In the genomic region with DNA sequence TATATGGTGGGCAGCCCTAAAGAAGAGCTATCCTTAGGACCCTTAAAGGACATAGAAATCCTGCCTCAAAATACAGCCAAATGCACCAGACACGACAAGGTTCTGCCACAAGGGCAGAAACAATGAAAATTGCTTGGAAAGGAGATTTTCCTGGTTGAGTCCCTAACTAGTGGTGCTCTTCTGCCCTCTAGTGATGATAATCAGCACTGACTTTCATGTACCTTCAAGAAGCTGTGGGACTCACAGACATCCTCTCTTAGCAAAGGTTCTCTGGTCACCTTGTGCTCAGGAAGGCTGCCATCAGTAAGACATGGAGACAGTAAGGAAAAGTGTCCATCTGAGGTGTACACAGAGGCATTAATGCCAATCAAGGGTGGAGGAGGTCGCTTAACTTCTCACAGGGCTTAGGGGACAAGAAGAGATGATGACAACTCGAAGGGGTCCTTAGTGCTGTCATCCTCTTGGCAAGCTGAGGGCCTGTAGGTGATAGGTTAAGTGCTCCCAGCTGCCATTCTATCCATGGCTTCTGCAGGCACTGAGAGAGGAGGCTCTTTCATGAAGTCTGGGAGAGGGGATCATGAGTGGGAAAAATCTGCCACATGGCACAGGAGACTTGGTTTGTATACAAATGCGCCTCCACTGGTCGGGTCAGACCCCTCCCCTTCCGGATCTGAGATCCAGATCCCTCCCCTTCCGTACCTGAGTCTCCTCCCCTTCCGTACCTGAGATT, we compare ENCODE assay signal across 9 mouse cellular contexts.
A peak's percentile ranks its signal among the peaks of the same experiment; 100 is the strongest.
DNase-seq lines count a peak whose midpoint lies in the region; ATAC-seq lines count a peak whose summit lies in the region.
"Had no signal": no experiment of that assay in that cellular context is flagged by ENCODE, and none has a peak within 500 bp of the region (broad histone marks: within the 10 kb centered on the region; RNA-seq: fewer than 3 reads in every experiment).

No protein-coding gene starts in this region.

- H3K4me1 ChIP-seq in midbrain, embryonic 16.5 days (ENCODE audit: control insufficient read depth, insufficient read depth, low read length), result peaks cover 16% of the 10 kb centered on the region

- H3K9ac ChIP-seq in midbrain, embryonic 16.5 days (ENCODE audit: low read depth, low read length), result peak overlapping the region; percentile 50

- H3K27ac ChIP-seq in midbrain, embryonic 16.5 days (ENCODE audit: low read length), result peak overlapping the region; percentile 83

- 59% methylated on average over 8 of the region's 8 CpGs for WGBS in midbrain, embryonic 16.5 days

- DNase-seq in cerebellum, adult 9-10 months, result peak; percentile 68
- DNase-seq in cerebellum, adult 8-10 months, result no peak
- DNase-seq in urinary bladder, postnatal 14 days (ENCODE audit: low spot score), result peak; percentile 22
- no peak for DNase-seq in urinary bladder, adult 2 months (ENCODE audit: low spot score)
- peak; percentile 32 to 90 for DNase-seq in frontal cortex, adult 2 months (ENCODE audit: extremely low spot score in 1 of 2, low spot score in 1 of 2)
- peak; percentile 67 for DNase-seq in layer of hippocampus, adult 9-10 months (ENCODE audit: low spot score)
- no peak for DNase-seq in spleen, adult 18-20 months

- H3K9me3 ChIP-seq in midbrain, embryonic 16.5 days (replicated peaks; ENCODE audit: control insufficient read depth, low read length, poor library complexity, severe bottlenecking), result no peaks in the 10 kb centered on the region

- H3K4me3 ChIP-seq in midbrain, embryonic 16.5 days (ENCODE audit: low read depth, low read length), result no peak overlapping the region

- H3K4me2 ChIP-seq in midbrain, embryonic 16.5 days (ENCODE audit: low read length), result no peak overlapping the region

- ATAC-seq in midbrain, embryonic 16.5 days, result peak; percentile 70

- H3K27me3 ChIP-seq in midbrain, embryonic 16.5 days (ENCODE audit: control insufficient read depth, insufficient read depth, low read depth, low read length), result no peaks in the 10 kb centered on the region

- H3K36me3 ChIP-seq in midbrain, embryonic 16.5 days (ENCODE audit: control insufficient read depth, insufficient read depth, low read length), result no peaks in the 10 kb centered on the region
- H3K36me3 ChIP-seq: G1E had no signal

Comparison
In these comparisons a context has a peak if more than half of its experiments do, and no peak if none do; other contexts are left out.
1. DNase-seq: peak in cerebellum, adult 9-10 months (single experiment), urinary bladder, postnatal 14 days (single experiment), frontal cortex, adult 2 months (2 of 2) and layer of hippocampus, adult 9-10 months (single experiment); none in cerebellum, adult 8-10 months (single experiment), urinary bladder, adult 2 months (single experiment) and spleen, adult 18-20 months (0 of 2).